Comparison of ENCODE assay signal across 12 mouse cellular contexts in genomic region chr5:72225056-72225455, GRCm38 (mm10). TPM values are rescaled to one million over a fixed set of nuclear protein-coding genes. Genes with fewer than 3 reads are reported as not detected.
DNase-seq lines count a peak whose midpoint lies in the region; ATAC-seq and TF ChIP-seq lines count a peak whose summit lies in the region.
"Had no signal": no experiment of that assay in that cellular context is flagged by ENCODE, and none has a peak within 500 bp of the region (broad histone marks: within the 10 kb centered on the region; RNA-seq: fewer than 3 reads in every experiment).

No protein-coding gene starts in this region.

- no peak overlapping the region for H3K9ac ChIP-seq in lung, embryonic 14.5 days
- no peak overlapping the region for H3K9ac ChIP-seq in liver, embryonic 11.5 days (ENCODE audit: low read depth, low read length)
- no peak overlapping the region for H3K9ac ChIP-seq in stomach, embryonic 15.5 days
- H3K9ac ChIP-seq: forebrain, embryonic 12.5 days had no signal

- H3K27ac ChIP-seq in lung, embryonic 14.5 days (ENCODE audit: low read depth), result no peak overlapping the region
- peak overlapping the region; percentile 49; the same call in 1 of the 2 replicates for H3K27ac ChIP-seq in bone marrow, adult 2 months (ENCODE audit: control insufficient read depth, insufficient read depth, low read depth, low read length, poor library complexity)
- H3K27ac ChIP-seq in liver, embryonic 11.5 days (ENCODE audit: low read depth, low read length), result peak overlapping the region; percentile 86
- H3K27ac ChIP-seq in stomach, embryonic 15.5 days, result 0 out of 2 replicates have a peak overlapping the region, but pooled peaks have one; percentile 32
- H3K27ac ChIP-seq: forebrain, embryonic 12.5 days had no signal

- H3K9me3 ChIP-seq in lung, embryonic 14.5 days (ENCODE audit: low read depth, low read length), result no peaks in the 10 kb centered on the region
- no peaks in the 10 kb centered on the region for H3K9me3 ChIP-seq in liver, embryonic 11.5 days (ENCODE audit: control insufficient read depth, low read length)
- no peaks in the 10 kb centered on the region for H3K9me3 ChIP-seq in stomach, embryonic 15.5 days
- H3K9me3 ChIP-seq: forebrain, embryonic 12.5 days; megakaryocyte, embryonic 14.5 days had no signal

- H3K4me1 ChIP-seq in lung, embryonic 14.5 days (ENCODE audit: insufficient read depth), result peaks cover 9% of the 10 kb centered on the region; the same call in 1 of the 2 replicates
- H3K4me1 ChIP-seq in lung, adult 2 months (ENCODE audit: control insufficient read depth, insufficient read depth, low read length), result peaks cover 8% of the 10 kb centered on the region
- peaks cover 4% of the 10 kb centered on the region; the same call in 1 of the 2 replicates for H3K4me1 ChIP-seq in bone marrow, adult 2 months (ENCODE audit: control insufficient read depth, insufficient read depth, low read length)
- peaks cover 18% of the 10 kb centered on the region for H3K4me1 ChIP-seq in liver, embryonic 11.5 days (replicated peaks; ENCODE audit: control insufficient read depth, insufficient read depth, low read length)
- 0 out of 2 replicates have a peak, but pooled peaks cover 4% of the 10 kb centered on the region for H3K4me1 ChIP-seq in stomach, embryonic 15.5 days
- H3K4me1 ChIP-seq: forebrain, embryonic 12.5 days had no signal

- 15% methylated on average over 7 of the region's 7 CpGs for WGBS in lung, embryonic 14.5 days
- WGBS in lung, adult 2 months, result 6% methylated on average over 7 of the region's 7 CpGs
- 2% methylated on average over 7 of the region's 7 CpGs for WGBS in bone marrow, adult 2 months
- 18% methylated on average over 7 of the region's 7 CpGs for WGBS in liver, embryonic 11.5 days
- WGBS in stomach, embryonic 15.5 days, result 23% methylated on average over 7 of the region's 7 CpGs

- no peaks in the 10 kb centered on the region for H3K27me3 ChIP-seq in lung, embryonic 14.5 days (ENCODE audit: insufficient read depth, low read length)
- H3K27me3 ChIP-seq in liver, embryonic 11.5 days (replicated peaks; ENCODE audit: control insufficient read depth, insufficient read depth, low read length), result no peaks in the 10 kb centered on the region
- no peaks in the 10 kb centered on the region for H3K27me3 ChIP-seq in stomach, embryonic 15.5 days (replicated peaks)
- H3K27me3 ChIP-seq: forebrain, embryonic 12.5 days; megakaryocyte, embryonic 14.5 days; Patski had no signal

- TF ChIP-seq CTCF in lung, embryonic 14.5 days (IDR thresholded peaks at IDR 0.05; ENCODE audit: low read depth), result no peak
- no peak for TF ChIP-seq CTCF in lung, adult 2 months (IDR thresholded peaks at IDR 0.05; ENCODE audit: insufficient read depth, low read length)
- no peak for TF ChIP-seq CTCF in bone marrow, adult 2 months (IDR thresholded peaks at IDR 0.05; ENCODE audit: control insufficient read depth, insufficient read depth, low read length)

- peak; percentile 74; the same call in 1 of the 2 replicates for ATAC-seq in lung, embryonic 14.5 days (ENCODE audit: insufficient read depth)
- peak; percentile 68 for ATAC-seq in liver, embryonic 11.5 days (replicated peaks; ENCODE audit: low FRiP score)
- ATAC-seq in stomach, embryonic 15.5 days (ENCODE audit: insufficient read depth, low FRiP score, low read depth), result peak; percentile 57; the same call in 1 of the 2 replicates
- ATAC-seq: Patski had no signal

- TF ChIP-seq POLR2A in lung, adult 2 months (IDR thresholded peaks at IDR 0.05; ENCODE audit: borderline replicate concordance, extremely low read depth, low read depth, low read length), result no peak
- no peak for TF ChIP-seq POLR2A in bone marrow, adult 2 months (IDR thresholded peaks at IDR 0.05; ENCODE audit: borderline replicate concordance, control insufficient read depth, low read depth, low read length)

- H3K36me3 ChIP-seq in lung, embryonic 14.5 days (ENCODE audit: insufficient read depth), result no peaks in the 10 kb centered on the region
- H3K36me3 ChIP-seq in liver, embryonic 11.5 days (ENCODE audit: control insufficient read depth, insufficient read depth, low read length), result no peaks in the 10 kb centered on the region
- H3K36me3 ChIP-seq in stomach, embryonic 15.5 days, result no peaks in the 10 kb centered on the region
- H3K36me3 ChIP-seq: forebrain, embryonic 12.5 days had no signal

- H3K4me3 ChIP-seq in lung, embryonic 14.5 days (ENCODE audit: low read depth, low read length), result no peak overlapping the region
- H3K4me3 ChIP-seq in lung, adult 2 months (replicated peaks; ENCODE audit: extremely low read depth, low read depth, low read length), result no peak overlapping the region
- no peak overlapping the region for H3K4me3 ChIP-seq in bone marrow, adult 2 months (replicated peaks; ENCODE audit: control insufficient read depth, low read depth, low read length)
- H3K4me3 ChIP-seq in liver, embryonic 11.5 days (ENCODE audit: low read depth, low read length), result peak overlapping the region; percentile 5; the same call in 1 of the 2 replicates
- H3K4me3 ChIP-seq in stomach, embryonic 15.5 days (replicated peaks), result no peak overlapping the region
- H3K4me3 ChIP-seq: forebrain, embryonic 12.5 days; megakaryocyte, embryonic 14.5 days had no signal

- DNase-seq in lung, embryonic 14.5 days, result no peak
- no peak for DNase-seq in lung, adult 2 months
- DNase-seq in liver, embryonic 11.5 days (ENCODE audit: low spot score), result no peak
- no peak for DNase-seq in kidney, postnatal 36 days
- no peak for DNase-seq in adrenal gland, postnatal 36 days
- DNase-seq: right cerebral cortex, postnatal 14 days; thymus, postnatal 4 days had no signal

- peak overlapping the region; percentile 36 for H3K4me2 ChIP-seq in lung, embryonic 14.5 days
- H3K4me2 ChIP-seq in liver, embryonic 11.5 days, result peak overlapping the region; percentile 65
- H3K4me2 ChIP-seq in stomach, embryonic 15.5 days, result peak overlapping the region; percentile 24; the same call in 1 of the 2 replicates
- H3K4me2 ChIP-seq: forebrain, embryonic 12.5 days had no signal

RNA-seq across cellular contexts. Expression of gene Commd8, which starts 57.1 kb away (rescaled TPM):
- polyA plus RNA-seq in lung, embryonic 14.5 days (2014; fragmentation: Nextera tagmentation; extraction: Ambion mirVana), result 122 and 128 TPM in 2 replicates
- 3.8 and 7.2 TPM in 2 replicates for polyA plus RNA-seq in lung, adult 2 months (2012; rRNA removed)
- polyA plus RNA-seq in bone marrow, adult 2 months (2011; ENCODE audit: insufficient read depth, insufficient read length, low replicate concordance, missing spikeins), result 41.6 and 46.6 TPM in 2 replicates
- 125 and 127 TPM in 2 replicates for polyA plus RNA-seq in liver, embryonic 11.5 days (2014; fragmentation: Nextera tagmentation; extraction: Ambion mirVana)
- 122 and 130 TPM in 2 replicates for polyA plus RNA-seq in stomach, embryonic 15.5 days (2015; fragmentation: Nextera tagmentation; extraction: Ambion mirVana)
- total RNA-seq in adrenal gland, postnatal 36 days (2021), result 10 to 100 TPM; 53.1 to 72.2 TPM
